Mouse (Mus musculus): ENCODE data around the gene Eif3d.

DNA sequence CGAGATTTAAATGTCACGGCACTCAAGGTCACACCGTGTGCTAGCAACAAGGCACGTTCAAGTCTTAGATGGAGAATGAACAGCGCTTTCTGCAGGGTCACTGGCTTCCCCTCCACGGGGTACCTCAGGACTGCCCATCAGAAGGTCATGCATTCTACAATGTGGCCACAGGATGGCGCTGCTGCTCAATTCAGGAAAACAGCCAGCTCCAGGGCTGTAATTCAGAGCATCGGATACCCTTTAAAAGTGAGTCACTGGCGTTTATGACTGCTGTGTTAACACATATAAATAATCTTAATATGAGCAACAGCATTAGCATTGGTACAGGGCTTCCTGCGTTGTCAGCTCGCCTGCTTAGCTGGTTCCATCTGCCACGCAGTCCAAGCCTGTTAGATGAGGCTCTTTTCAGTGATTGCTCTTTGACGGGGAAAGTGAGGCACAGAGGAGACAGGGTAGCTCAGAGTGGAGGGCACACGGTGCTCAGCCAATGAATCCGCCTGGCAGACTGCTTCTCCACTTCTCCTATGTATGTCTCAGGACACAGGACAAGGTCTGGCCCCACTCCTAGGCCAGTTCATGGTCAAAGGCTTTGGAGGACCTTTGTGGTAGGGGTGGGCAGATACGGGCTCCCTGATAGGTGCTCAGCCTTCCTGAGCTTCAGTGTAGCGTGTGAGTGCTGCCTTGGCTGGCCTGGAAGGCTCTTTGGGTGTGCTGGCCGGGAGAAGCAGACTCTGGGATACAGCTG lies 11.8 kb upstream of the Eif3d start:
- peak; percentile 89 for TF ChIP-seq CTCF (IDR thresholded peaks at IDR 0.05; ENCODE audit: low read depth, low read length)
- no peak for TF ChIP-seq EP300 (IDR thresholded peaks at IDR 0.05; ENCODE audit: insufficient read depth, low read depth, low read length)

Data from ES-Bruce4 (cell line).